Mouse (Mus musculus) midbrain, postnatal 0 days (tissue): ENCODE data around the gene Wdr41. TPM values are rescaled to one million over a fixed set of nuclear protein-coding genes. Genes with fewer than 3 reads are reported as not detected.

ENCODE experiments used
- ATAC-seq: fragments of 200-750 bp; cut with Nextera tagmentation; 2 replicates; pipeline ENCODE4 v1.8.0; 2017; ENCODE audit warnings: moderate number of reproducible peaks, mild to moderate bottlenecking, moderate TSS enrichment, moderate library complexity; ENCODE audit not compliant: low FRiP score
- DNase-seq: peaks from one replicate; pipeline ENCODE4 v3.0.0-alpha.2; 2015; ENCODE audit warnings: low spot score
- H3K27ac ChIP-seq: fragments of 300-500 bp; sonication (generic); 2 replicates; pipeline ENCODE4 v1.5.1; 2014; ENCODE audit warnings: low read depth, mild to moderate bottlenecking, low read length, mixed read lengths
- H3K27me3 ChIP-seq: fragments of 300-500 bp; sonication (generic); 2 replicates; pipeline ENCODE4 v1.6.1; 2014; ENCODE audit warnings: low read length, control low read depth, mixed read lengths; ENCODE audit not compliant: insufficient read depth
- H3K36me3 ChIP-seq: fragments of 300-500 bp; sonication (generic); 2 replicates; pipeline ENCODE4 v1.6.1; 2014; ENCODE audit warnings: low read length, control low read depth, mixed read lengths; ENCODE audit not compliant: insufficient read depth
- H3K4me1 ChIP-seq: fragments of 300-500 bp; sonication (generic); 2 replicates; pipeline ENCODE4 v1.6.1; 2014; ENCODE audit warnings: mild to moderate bottlenecking, control low read depth, antibody characterized with exemption, low read length, mixed read lengths; ENCODE audit not compliant: insufficient read depth
- H3K4me2 ChIP-seq: fragments of 300-500 bp; sonication (generic); 2 replicates; pipeline ENCODE4 v1.6.1; 2014; ENCODE audit warnings: low read depth, mild to moderate bottlenecking, low read length, mixed read lengths; ENCODE audit not compliant: poor library complexity, severe bottlenecking
- H3K4me3 ChIP-seq: fragments of 300-500 bp; sonication (generic); 2 replicates; pipeline ENCODE4 v1.5.1; 2014; ENCODE audit warnings: low read depth, mild to moderate bottlenecking, low read length, moderate library complexity
- H3K9ac ChIP-seq: fragments of 300-500 bp; sonication (generic); replicated peaks from 2 replicates; pipeline ENCODE4 v1.6.1; 2014; ENCODE audit warnings: mild to moderate bottlenecking, low read length, moderate library complexity, mixed read lengths; ENCODE audit not compliant: poor library complexity, severe bottlenecking
- H3K9me3 ChIP-seq: fragments of 300-500 bp; sonication (generic); 2 replicates; pipeline ENCODE4 v1.6.1; 2016; ENCODE audit warnings: low read length, control low read depth
- CTCF ChIP-seq: IDR thresholded peaks from 2 replicates; pipeline ENCODE4 v1.5.1; 2016; ENCODE audit warnings: antibody characterized with exemption, mild to moderate bottlenecking
- WGBS: fragments of 180-500 bp; shearing (Covaris S2); extraction: QIAGEN DNeasy Blood & Tissue Kit; methylation state at CpG from one replicate; pipeline ENCODE4 v1.1.7; 2014; 5-methylcytosine and 5-hydroxymethylcytosine counted together
- polyA plus RNA-seq: library from polyadenylated mRNA; unstranded; fragments of >200 nt; fragmentation: Nextera tagmentation; extraction: Ambion mirVana; gene quantifications from 2 replicates; pipeline ENCODE4 v1.2.1, GENCODE M21; 2015
- total RNA-seq: library from RNA; depleted of rRNA; stranded (reverse); fragments of >200 nt; gene quantifications from 2 replicates; pipeline ENCODE4 v1.2.3, GENCODE M21; 2014

Wdr41 gene
- total and polyA plus RNA-seq, 2 experiments from 2014 or later, result 26.9 to 27.8 TPM

- no peaks in the 10 kb centered on the region; the same call in 1 of the 2 replicates for H3K36me3 ChIP-seq
- H3K9ac ChIP-seq, result no peak overlapping the region
- WGBS, result 69% methylated on average over 9 of the region's 9 CpGs
- ATAC-seq (peak; percentile 52; the same call in 1 of the 2 replicates), DNase-seq (no peak)
- H3K27me3 ChIP-seq, result no peaks in the 10 kb centered on the region
- no peaks in the 10 kb centered on the region for H3K9me3 ChIP-seq
- H3K4me3 ChIP-seq, result no peak overlapping the region
- no peak overlapping the region for H3K27ac ChIP-seq
- H3K4me1 ChIP-seq, result no peaks in the 10 kb centered on the region
- H3K4me2 ChIP-seq, result no peak overlapping the region
- TF ChIP-seq CTCF, result no peak
Observed at GRCm38 (mm10) chr13:95040140-95040738, 64.1 kb downstream of the Wdr41 start.

- no peak for DNase-seq
- ATAC-seq, result no peak
- Histone ChIP-seq H3K9me3 (no peaks in the 10 kb centered on the region), H3K27me3 (no peaks in the 10 kb centered on the region), H3K36me3 (no peaks in the 10 kb centered on the region; the same call in 1 of the 2 replicates), H3K27ac (no peak overlapping the region), H3K4me2 (no peak overlapping the region), H3K4me1 (no peaks in the 10 kb centered on the region), H3K4me3 (no peak overlapping the region), H3K9ac (no peak overlapping the region)
- no peak for TF ChIP-seq CTCF
- WGBS, result 74% methylated on average over 1 of the region's 1 CpGs
Observed at GRCm38 (mm10) chr13:95044108-95044507, 68.0 kb downstream of the Wdr41 start.

DNA sequence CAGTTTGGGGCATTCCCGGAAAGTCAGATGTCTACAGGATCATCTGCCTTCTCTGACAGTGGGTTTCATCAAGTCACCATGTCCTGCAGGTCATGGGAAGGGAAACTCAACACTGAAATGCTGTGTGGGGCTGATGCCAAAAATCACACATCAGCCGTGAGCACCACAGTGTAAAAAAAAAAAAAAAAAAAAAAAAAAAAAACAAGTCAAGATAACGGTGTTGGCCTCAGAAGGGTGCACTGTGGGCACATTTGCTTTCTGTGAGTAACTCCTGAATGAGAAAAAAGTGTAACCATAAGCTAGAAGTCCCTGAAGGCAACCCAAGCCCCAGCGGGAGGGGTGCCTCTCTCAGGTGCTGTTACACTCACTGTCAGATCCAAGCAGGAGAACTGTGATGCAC lies 74.3 kb downstream of the Wdr41 start:
- Histone ChIP-seq H3K4me2 (no peak overlapping the region), H3K27me3 (no peaks in the 10 kb centered on the region; the same call in 1 of the 2 replicates), H3K4me3 (no peak overlapping the region), H3K27ac (no peak overlapping the region), H3K36me3 (no peaks in the 10 kb centered on the region), H3K4me1 (no peaks in the 10 kb centered on the region), H3K9me3 (no peaks in the 10 kb centered on the region), H3K9ac (no peak overlapping the region)
- DNase-seq (no peak), ATAC-seq (no peak)
- 90% methylated on average over 4 of the region's 4 CpGs for WGBS
- no peak for TF ChIP-seq CTCF

- no peak for ATAC-seq
- H3K36me3 ChIP-seq, result no peaks in the 10 kb centered on the region
- H3K4me2 ChIP-seq, result no peak overlapping the region
- no peak overlapping the region for H3K4me3 ChIP-seq
- 92% methylated on average over 3 of the region's 3 CpGs for WGBS
- TF ChIP-seq CTCF, result no peak
- no peak overlapping the region for H3K27ac ChIP-seq
- no peak overlapping the region for H3K9ac ChIP-seq
- no peak for DNase-seq
- no peaks in the 10 kb centered on the region for H3K9me3 ChIP-seq
- no peaks in the 10 kb centered on the region for H3K4me1 ChIP-seq
- no peaks in the 10 kb centered on the region; the same call in 1 of the 2 replicates for H3K27me3 ChIP-seq
Observed at GRCm38 (mm10) chr13:95052421-95052820, 76.3 kb downstream of the Wdr41 start.

DNA sequence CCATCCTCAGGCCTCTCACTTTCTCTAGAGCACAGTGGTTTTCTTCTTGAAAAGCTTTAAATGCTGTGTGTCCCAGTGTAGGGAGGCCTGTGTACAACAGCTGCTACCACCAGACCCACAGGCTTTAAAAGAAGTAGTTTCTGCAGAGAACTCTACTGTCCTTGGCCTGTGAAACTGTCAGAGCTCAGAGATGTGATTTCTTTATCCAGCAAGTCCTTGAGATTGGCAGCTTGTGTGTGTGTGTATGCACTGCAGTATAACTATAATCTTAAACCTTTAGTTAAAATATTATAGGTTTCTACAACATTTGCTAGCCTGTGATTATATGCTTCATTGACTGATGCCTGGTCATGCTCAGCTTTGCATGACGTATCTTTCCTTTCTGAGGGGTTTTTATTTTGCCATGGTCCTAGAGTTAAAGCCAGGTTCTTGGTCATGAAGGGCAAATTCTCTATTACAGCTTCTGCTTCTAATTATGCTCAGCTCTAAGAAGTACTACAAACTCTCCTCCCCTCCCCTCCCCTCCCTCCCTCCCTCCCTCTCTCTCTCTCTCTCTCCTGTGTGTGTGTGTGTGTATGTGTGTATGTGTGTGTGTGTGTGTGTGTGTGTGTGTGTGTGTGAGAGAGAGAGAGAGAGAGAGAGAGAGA lies 79.7 kb downstream of the Wdr41 start:
- Histone ChIP-seq H3K36me3 (no peaks in the 10 kb centered on the region), H3K4me3 (no peak overlapping the region), H3K4me1 (no peaks in the 10 kb centered on the region), H3K4me2 (no peak overlapping the region), H3K27me3 (no peaks in the 10 kb centered on the region; the same call in 1 of the 2 replicates), H3K27ac (no peak overlapping the region), H3K9me3 (no peaks in the 10 kb centered on the region), H3K9ac (no peak overlapping the region)
- WGBS, result 73% methylated on average over 1 of the region's 1 CpGs
- no peak for TF ChIP-seq CTCF
- no peak for DNase-seq
- ATAC-seq, result no peak

GRCm38 (mm10) chr13:95056501-95057280 lies 80.5 kb downstream of the Wdr41 start:
- ATAC-seq (no peak), DNase-seq (no peak)
- Histone ChIP-seq H3K4me3 (no peak overlapping the region), H3K4me1 (no peaks in the 10 kb centered on the region), H3K36me3 (no peaks in the 10 kb centered on the region), H3K27me3 (no peaks in the 10 kb centered on the region; the same call in 1 of the 2 replicates), H3K27ac (no peak overlapping the region), H3K9ac (no peak overlapping the region), H3K4me2 (no peak overlapping the region), H3K9me3 (no peaks in the 10 kb centered on the region)
- WGBS, result 82% methylated on average over 11 of the region's 11 CpGs
- TF ChIP-seq CTCF, result no peak
